Mouse (Mus musculus) intestine, embryonic 14.5 days (tissue): ENCODE data around the gene Raver2. TPM values are rescaled to one million over a fixed set of nuclear protein-coding genes. Genes with fewer than 3 reads are reported as not detected.

Experiments used
- ATAC-seq: fragments of 200-750 bp; cut with Nextera tagmentation; replicated peaks from 2 replicates; pipeline ENCODE4 v1.8.0; 2017; ENCODE audit warnings: low read depth, moderate number of reproducible peaks, moderate TSS enrichment, moderate library complexity; ENCODE audit not compliant: low FRiP score, low TSS enrichment
- DNase-seq: peaks from one replicate; pipeline ENCODE4 v3.0.0-alpha.2; 2018; ENCODE audit warnings: low spot score
- H3K27ac ChIP-seq: fragments of 300-500 bp; sonication (generic); 2 replicates; pipeline ENCODE4 v1.5.1; 2014; ENCODE audit warnings: low read depth, mild to moderate bottlenecking, control low read depth
- H3K27me3 ChIP-seq: fragments of 300-500 bp; sonication (generic); replicated peaks from 2 replicates; pipeline ENCODE4 v1.6.1; 2014; ENCODE audit warnings: low read length, control low read depth; ENCODE audit not compliant: control insufficient read depth, insufficient read depth
- H3K36me3 ChIP-seq: fragments of 300-500 bp; sonication (generic); 2 replicates; pipeline ENCODE4 v1.6.1; 2014; ENCODE audit warnings: low read length, control low read depth; ENCODE audit not compliant: control insufficient read depth, insufficient read depth
- H3K4me1 ChIP-seq: fragments of 300-500 bp; sonication (generic); replicated peaks from 2 replicates; pipeline ENCODE4 v1.6.1; 2014; ENCODE audit warnings: low read length, control low read depth, mixed read lengths; ENCODE audit not compliant: control insufficient read depth, insufficient read depth
- H3K4me2 ChIP-seq: fragments of 300-500 bp; sonication (generic); 2 replicates; pipeline ENCODE4 v1.6.1; 2014; ENCODE audit warnings: low read length
- H3K4me3 ChIP-seq: fragments of 300-500 bp; sonication (generic); 2 replicates; pipeline ENCODE4 v1.5.1; 2014; ENCODE audit warnings: low read depth, low read length, control low read depth, mixed read lengths
- H3K9ac ChIP-seq: fragments of 300-500 bp; sonication (generic); 2 replicates; pipeline ENCODE4 v1.6.1; 2014; ENCODE audit warnings: mild to moderate bottlenecking, low read length
- H3K9me3 ChIP-seq: fragments of 300-500 bp; sonication (generic); 2 replicates; pipeline ENCODE4 v1.6.1; 2016; ENCODE audit warnings: low read length, control low read depth; ENCODE audit not compliant: control insufficient read depth
- WGBS: fragments of 180-500 bp; shearing (Covaris S2); extraction: QIAGEN DNeasy Blood & Tissue Kit; methylation state at CpG from one replicate; pipeline ENCODE4 v1.1.7; 2014; 5-methylcytosine and 5-hydroxymethylcytosine counted together
- polyA plus RNA-seq: library from polyadenylated mRNA; unstranded; fragments of >200 nt; fragmentation: Nextera tagmentation; extraction: Ambion mirVana; gene quantifications from 2 replicates; pipeline ENCODE4 v1.2.1, GENCODE M21; 2014

Gene Raver2
- polyA plus RNA-seq, 1 experiment from 2014 or later = 13.5 TPM

DNA sequence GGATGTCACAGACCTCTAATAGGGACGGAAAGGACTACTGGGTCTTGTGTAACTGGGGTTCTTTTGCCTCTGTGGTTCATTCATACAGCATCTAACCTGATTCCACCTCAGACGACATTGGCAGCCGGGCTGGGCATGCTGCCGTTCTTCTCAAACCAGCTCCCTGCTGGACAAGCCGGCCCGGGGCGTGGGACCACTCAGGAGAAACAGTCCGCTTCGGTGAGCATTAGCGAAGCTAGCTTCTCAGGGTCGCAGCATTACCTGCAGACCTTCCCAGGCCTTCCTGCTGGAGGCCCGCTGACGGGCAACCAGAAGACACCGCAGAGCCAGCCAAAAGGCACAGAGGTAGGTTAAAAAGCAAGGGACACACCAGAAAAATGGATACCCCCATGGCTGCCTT, 67.1 kb downstream of the Raver2 start:
- no peaks in the 10 kb centered on the region for H3K9me3 ChIP-seq
- no peak for DNase-seq
- no peaks in the 10 kb centered on the region for H3K27me3 ChIP-seq
- H3K4me2 ChIP-seq = no peak overlapping the region
- ATAC-seq = no peak
- H3K27ac ChIP-seq = no peak overlapping the region
- no peak overlapping the region for H3K9ac ChIP-seq
- H3K4me1 ChIP-seq = no peaks in the 10 kb centered on the region
- WGBS = 94% methylated on average over 14 of the region's 14 CpGs
- 0 out of 2 replicates have a peak, but pooled peaks cover 13% of the 10 kb centered on the region for H3K36me3 ChIP-seq
- H3K4me3 ChIP-seq = no peak overlapping the region

DNA sequence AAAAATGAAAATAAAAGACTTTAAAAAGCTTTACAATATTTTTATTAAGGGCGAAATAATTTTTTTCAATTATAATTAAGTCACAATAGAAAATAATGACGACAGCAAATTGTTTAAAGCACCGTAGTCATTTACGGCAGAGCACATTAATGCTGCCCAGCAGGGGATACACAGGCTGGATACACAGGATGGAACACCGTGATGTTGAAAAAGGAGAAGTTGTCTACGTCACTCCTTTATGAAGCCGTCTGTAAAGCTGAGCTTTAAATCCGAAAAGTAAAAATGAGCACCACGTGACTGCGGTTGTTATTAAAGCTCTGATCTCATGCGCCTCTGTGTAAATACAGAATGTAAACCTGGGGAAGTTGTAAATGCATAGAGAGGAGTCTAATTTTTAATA, 69.2 kb downstream of the Raver2 start:
- Histone ChIP-seq H3K4me1 (no peaks in the 10 kb centered on the region), H3K9me3 (no peaks in the 10 kb centered on the region), H3K36me3 (0 out of 2 replicates have a peak, but pooled peaks cover 13% of the 10 kb centered on the region), H3K27ac (no peak overlapping the region), H3K27me3 (no peaks in the 10 kb centered on the region), H3K9ac (no peak overlapping the region), H3K4me2 (no peak overlapping the region), H3K4me3 (no peak overlapping the region)
- ATAC-seq (no peak), DNase-seq (no peak)
- WGBS = 91% methylated on average over 11 of the region's 11 CpGs

DNA sequence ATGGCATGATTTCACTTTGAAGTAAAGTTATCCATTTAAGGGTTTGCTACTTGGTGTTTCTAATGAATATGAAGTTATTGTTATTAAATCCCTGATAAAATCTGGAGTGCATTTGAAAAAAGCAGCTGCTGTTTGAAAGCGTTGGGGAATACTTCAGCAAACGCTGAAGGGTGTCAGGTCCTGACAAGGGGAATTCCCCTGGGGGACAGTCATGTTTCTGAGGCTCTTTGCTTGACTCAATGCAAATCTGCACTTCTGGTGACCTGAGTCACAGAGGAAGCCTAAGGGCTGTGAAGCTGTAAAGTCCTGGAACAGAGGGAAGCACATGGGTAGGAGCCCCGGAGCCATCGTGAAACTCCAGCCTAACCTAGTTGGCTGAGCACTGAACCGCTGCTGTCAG, 73.0 kb downstream of the Raver2 start:
- Histone ChIP-seq H3K27ac (no peak overlapping the region), H3K9ac (no peak overlapping the region), H3K27me3 (no peaks in the 10 kb centered on the region), H3K9me3 (no peaks in the 10 kb centered on the region), H3K4me3 (no peak overlapping the region), H3K4me1 (no peaks in the 10 kb centered on the region), H3K4me2 (no peak overlapping the region), H3K36me3 (0 out of 2 replicates have a peak, but pooled peaks cover 10% of the 10 kb centered on the region)
- DNase-seq (no peak), ATAC-seq (no peak)
- WGBS = 81% methylated on average over 5 of the region's 5 CpGs

DNA sequence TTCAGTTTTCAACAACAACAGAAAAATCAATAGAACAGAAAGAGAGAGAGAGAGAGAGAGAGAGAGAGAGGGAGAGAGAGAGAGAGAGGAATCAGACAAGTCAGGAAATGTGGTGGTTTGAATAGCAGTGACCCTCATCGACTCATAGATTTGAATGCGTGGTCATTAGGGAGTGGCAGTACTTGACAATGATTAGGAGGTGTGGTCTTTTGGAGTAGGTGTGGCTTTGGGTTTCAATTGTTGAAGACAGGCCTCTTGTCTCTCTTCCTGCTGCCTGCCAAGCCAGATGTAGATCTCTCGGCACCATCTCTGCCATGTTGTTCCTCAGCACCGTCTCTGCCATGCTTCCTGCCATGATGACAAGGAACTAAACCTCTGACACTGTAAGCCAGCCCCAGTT, 75.1 kb downstream of the Raver2 start:
- 75% methylated on average over 4 of the region's 4 CpGs for WGBS
- Histone ChIP-seq H3K36me3 (peaks cover 19% of the 10 kb centered on the region; the same call in 1 of the 2 replicates), H3K9ac (no peak overlapping the region), H3K27me3 (no peaks in the 10 kb centered on the region), H3K4me1 (no peaks in the 10 kb centered on the region), H3K9me3 (no peaks in the 10 kb centered on the region), H3K27ac (no peak overlapping the region), H3K4me3 (no peak overlapping the region), H3K4me2 (no peak overlapping the region)
- DNase-seq (no peak), ATAC-seq (no peak)

DNA sequence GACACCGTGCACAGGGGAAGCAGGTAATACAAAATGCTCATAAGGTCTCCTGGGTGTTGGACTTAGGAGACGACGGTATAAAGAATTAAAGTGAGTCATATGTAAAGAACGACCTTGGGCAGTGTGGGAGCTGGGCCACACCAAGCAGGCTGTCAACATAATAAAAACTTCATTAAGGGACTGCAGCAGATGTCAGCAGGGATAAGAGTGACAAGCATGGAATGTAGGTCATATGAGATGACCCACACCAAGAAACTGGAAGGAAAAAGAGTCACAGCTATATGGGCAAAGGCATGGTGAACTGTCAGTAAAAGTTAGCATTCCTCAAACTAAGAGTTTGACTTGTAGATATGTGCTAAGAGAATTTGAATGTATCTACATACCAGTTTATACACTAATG, 75.6 kb downstream of the Raver2 start:
- no peak for DNase-seq
- no peaks in the 10 kb centered on the region for H3K4me1 ChIP-seq

DNA sequence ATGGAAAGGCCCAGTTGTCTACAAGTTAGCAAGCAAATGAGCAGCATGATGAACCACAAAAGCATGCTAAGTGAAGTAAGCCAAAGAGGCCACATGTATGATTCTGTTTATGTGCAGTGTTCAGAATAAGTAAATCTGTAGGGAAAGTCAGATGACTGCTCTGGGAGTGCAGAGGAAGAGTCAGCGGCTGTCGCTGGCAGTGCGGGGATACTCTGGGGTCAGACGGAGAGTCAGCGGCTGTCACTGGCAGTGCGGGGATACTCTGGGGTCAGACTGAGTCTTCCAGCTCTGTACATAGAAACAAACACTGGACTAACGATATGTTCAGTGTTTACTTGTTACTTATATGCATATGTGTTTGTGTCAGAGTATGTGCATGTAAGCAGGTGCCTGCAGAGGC, 76.0 kb downstream of the Raver2 start:
- no peak overlapping the region for H3K9ac ChIP-seq
- ATAC-seq = no peak
- H3K4me3 ChIP-seq = no peak overlapping the region
- no peaks in the 10 kb centered on the region for H3K9me3 ChIP-seq
- no peak for DNase-seq
- no peak overlapping the region for H3K4me2 ChIP-seq
- no peak overlapping the region for H3K27ac ChIP-seq
- H3K27me3 ChIP-seq = no peaks in the 10 kb centered on the region
- H3K4me1 ChIP-seq = no peaks in the 10 kb centered on the region
- WGBS = 83% methylated on average over 7 of the region's 7 CpGs
- peaks cover 21% of the 10 kb centered on the region; the same call in 1 of the 2 replicates for H3K36me3 ChIP-seq

More for the DNA sequence above, 75.6 kb downstream of the Raver2 start:
- ATAC-seq = no peak
- H3K27ac ChIP-seq = no peak overlapping the region
- no peak overlapping the region for H3K4me3 ChIP-seq
- no peaks in the 10 kb centered on the region for H3K9me3 ChIP-seq
- no peak overlapping the region for H3K4me2 ChIP-seq
- WGBS = 76% methylated on average over 4 of the region's 4 CpGs
- peaks cover 21% of the 10 kb centered on the region; the same call in 1 of the 2 replicates for H3K36me3 ChIP-seq
- no peaks in the 10 kb centered on the region for H3K27me3 ChIP-seq
- H3K9ac ChIP-seq = no peak overlapping the region

DNA sequence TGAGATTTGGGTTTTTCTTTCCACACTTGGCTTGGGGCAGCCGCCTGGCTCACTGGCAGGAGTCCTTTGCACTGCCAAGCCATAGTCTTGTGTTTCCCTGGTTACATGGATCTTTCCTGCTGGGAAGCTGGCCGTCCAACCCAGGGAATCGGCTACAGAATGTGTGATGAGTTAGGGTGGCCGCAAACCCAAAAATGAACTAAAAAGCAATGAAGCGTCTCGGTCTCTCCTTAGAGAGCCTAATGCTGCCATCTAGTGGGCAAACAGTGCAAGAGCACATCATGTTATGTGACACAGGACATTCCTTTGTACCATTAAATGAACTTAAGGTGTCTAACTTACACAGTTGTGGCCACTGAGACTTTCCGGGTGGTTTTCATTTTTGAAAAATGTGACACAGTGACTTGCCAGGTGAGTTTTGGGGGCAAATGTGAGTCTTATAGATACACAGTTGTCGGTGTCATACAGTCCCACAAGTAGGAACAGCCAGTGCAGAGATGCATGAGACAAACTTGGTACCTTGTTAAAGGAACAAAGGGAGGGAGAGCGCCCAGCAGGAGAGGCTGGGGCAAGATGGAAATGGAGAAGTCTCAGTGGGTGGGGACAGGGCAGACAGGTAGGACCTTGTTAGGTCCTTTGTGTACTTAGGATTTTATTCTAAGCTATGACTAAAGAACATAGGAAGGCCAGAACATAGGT, 77.4 kb downstream of the Raver2 start:
- Histone ChIP-seq H3K4me1 (no peaks in the 10 kb centered on the region), H3K27ac (no peak overlapping the region), H3K4me2 (no peak overlapping the region), H3K27me3 (no peaks in the 10 kb centered on the region), H3K36me3 (peaks cover 32% of the 10 kb centered on the region), H3K9ac (no peak overlapping the region), H3K4me3 (no peak overlapping the region), H3K9me3 (no peaks in the 10 kb centered on the region)
- WGBS = 34% methylated on average over 9 of the region's 9 CpGs
- ATAC-seq = 0 out of 2 replicates have a peak, but pooled peaks have one; percentile 36
- DNase-seq = peak; percentile 78

DNA sequence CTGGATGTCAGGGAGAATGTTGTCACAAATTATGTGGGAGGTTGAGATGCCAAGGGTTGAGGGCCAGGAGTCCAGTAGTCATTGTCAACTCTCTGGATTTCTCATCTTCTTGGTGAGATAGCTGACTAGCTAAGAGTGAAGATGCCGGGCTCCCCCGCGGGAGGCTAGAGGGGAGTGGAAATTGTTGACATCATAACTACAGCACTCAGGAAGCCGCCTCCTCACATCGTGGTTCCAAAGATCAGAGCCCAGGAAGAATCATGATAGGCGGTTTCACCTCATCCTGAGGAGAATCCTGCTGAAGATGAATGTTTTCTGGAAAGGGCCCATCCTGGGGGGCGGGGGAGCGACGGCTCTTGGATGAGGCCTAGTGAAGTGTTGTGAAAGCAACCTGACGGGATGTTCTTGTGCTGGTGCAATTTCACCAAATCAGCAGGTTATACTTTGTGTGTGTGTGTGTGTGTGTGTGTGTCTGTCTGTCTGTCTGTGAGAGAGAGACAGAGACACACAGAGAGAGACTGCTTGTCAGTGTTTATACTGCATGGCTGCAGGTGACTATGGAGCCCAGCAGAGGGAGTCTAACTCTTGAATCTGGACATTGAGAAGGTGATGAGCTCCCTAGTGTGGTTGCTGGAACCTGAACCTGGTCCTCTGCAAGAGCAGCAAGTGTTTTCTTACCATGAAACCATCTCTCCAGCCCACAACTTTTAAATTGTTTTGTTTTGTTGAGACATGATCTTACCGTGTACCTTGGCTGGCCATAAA, 78.3 kb downstream of the Raver2 start:
- Histone ChIP-seq H3K4me3 (no peak overlapping the region), H3K27me3 (no peaks in the 10 kb centered on the region), H3K9me3 (no peaks in the 10 kb centered on the region), H3K36me3 (peaks cover 40% of the 10 kb centered on the region), H3K4me2 (no peak overlapping the region), H3K9ac (no peak overlapping the region), H3K27ac (no peak overlapping the region), H3K4me1 (no peaks in the 10 kb centered on the region)
- DNase-seq (no peak), ATAC-seq (no peak)
- 85% methylated on average over 11 of the region's 11 CpGs for WGBS
